Comparison of ENCODE assay signal across 8 mouse cellular contexts in genomic region chr9:108094184-108094941, GRCm38 (mm10). TPM values are rescaled to one million over a fixed set of nuclear protein-coding genes. Genes with fewer than 3 reads are reported as not detected.
DNase-seq lines count a peak whose midpoint lies in the region; ATAC-seq and TF ChIP-seq lines count a peak whose summit lies in the region.

Gene Apeh (minus strand): TSS chr9:108094606.

- H3K9me3 ChIP-seq in embryonic facial prominence, embryonic 13.5 days: no peaks in the 10 kb centered on the region
- H3K9me3 ChIP-seq in limb, embryonic 12.5 days: no peaks in the 10 kb centered on the region
- H3K9me3 ChIP-seq in midbrain, embryonic 15.5 days: no peaks in the 10 kb centered on the region

- H3K36me3 ChIP-seq in embryonic facial prominence, embryonic 13.5 days: peaks cover 35% of the 10 kb centered on the region
- H3K36me3 ChIP-seq in kidney, adult 2 months (ENCODE audit: control insufficient read depth, insufficient read depth, low read length): peaks cover under 1% of the 10 kb centered on the region
- peaks cover 36% of the 10 kb centered on the region for H3K36me3 ChIP-seq in limb, embryonic 12.5 days
- peaks cover 19% of the 10 kb centered on the region; the same call in 1 of the 2 replicates for H3K36me3 ChIP-seq in midbrain, embryonic 15.5 days (replicated peaks)
- H3K36me3 ChIP-seq in spleen, adult 2 months (ENCODE audit: control insufficient read depth, insufficient read depth, low read length): peaks cover 31% of the 10 kb centered on the region

- TF ChIP-seq POLR2A in kidney, adult 2 months (IDR thresholded peaks at IDR 0.05; ENCODE audit: low read depth, low read length): no peak
- peak; percentile 56 for TF ChIP-seq POLR2A in spleen, adult 2 months (IDR thresholded peaks at IDR 0.05; ENCODE audit: low read depth, low read length)

- peaks cover 19% of the 10 kb centered on the region for H3K4me1 ChIP-seq in embryonic facial prominence, embryonic 13.5 days
- H3K4me1 ChIP-seq in kidney, adult 2 months (ENCODE audit: control insufficient read depth, insufficient read depth, low read length): peaks cover 15% of the 10 kb centered on the region
- H3K4me1 ChIP-seq in limb, embryonic 12.5 days (replicated peaks): peaks cover 16% of the 10 kb centered on the region
- H3K4me1 ChIP-seq in midbrain, embryonic 15.5 days: peaks cover 20% of the 10 kb centered on the region
- H3K4me1 ChIP-seq in spleen, adult 2 months (ENCODE audit: control insufficient read depth, insufficient read depth, insufficient read length): peaks cover 3% of the 10 kb centered on the region; the same call in 1 of the 2 replicates

- H3K9ac ChIP-seq in embryonic facial prominence, embryonic 13.5 days: peak within 1 kb of the TSS; percentile 77
- peak within 1 kb of the TSS; percentile 75 for H3K9ac ChIP-seq in limb, embryonic 12.5 days (replicated peaks)
- peak within 1 kb of the TSS; percentile 75 for H3K9ac ChIP-seq in midbrain, embryonic 15.5 days

- H3K4me3 ChIP-seq in embryonic facial prominence, embryonic 13.5 days: peak within 1 kb of the TSS; percentile 65
- H3K4me3 ChIP-seq in kidney, adult 2 months (ENCODE audit: insufficient read depth, low read depth, low read length): peak within 1 kb of the TSS; percentile 83
- H3K4me3 ChIP-seq in limb, embryonic 12.5 days (replicated peaks): peak within 1 kb of the TSS; percentile 77
- peak within 1 kb of the TSS; percentile 61 for H3K4me3 ChIP-seq in midbrain, embryonic 15.5 days
- peak within 1 kb of the TSS; percentile 90 for H3K4me3 ChIP-seq in spleen, adult 2 months (ENCODE audit: extremely low read depth, insufficient read depth, insufficient read length)

- ATAC-seq in embryonic facial prominence, embryonic 13.5 days (ENCODE audit: insufficient number of reproducible peaks, insufficient read depth, low FRiP score, low TSS enrichment, low read depth): peak; percentile 83
- peak; percentile 87 for ATAC-seq in limb, embryonic 12.5 days (ENCODE audit: insufficient number of reproducible peaks, insufficient read depth, low FRiP score, low TSS enrichment, low read depth)
- peak; percentile 91 for ATAC-seq in midbrain, embryonic 15.5 days (replicated peaks)

- H3K4me2 ChIP-seq in embryonic facial prominence, embryonic 13.5 days: peak within 1 kb of the TSS; percentile 96
- peak within 1 kb of the TSS; percentile 83 for H3K4me2 ChIP-seq in limb, embryonic 12.5 days
- H3K4me2 ChIP-seq in midbrain, embryonic 15.5 days: peak within 1 kb of the TSS; percentile 96

- TF ChIP-seq CTCF in kidney, adult 2 months (conservative IDR thresholded peaks at IDR 0.05; ENCODE audit: insufficient read depth, insufficient read length, low read depth, low read length): no peak
- no peak for TF ChIP-seq CTCF in spleen, adult 2 months (IDR thresholded peaks at IDR 0.05; ENCODE audit: extremely low read depth, insufficient read depth, insufficient read length, insufficient replicate concordance)

- no peaks in the 10 kb centered on the region for H3K27me3 ChIP-seq in embryonic facial prominence, embryonic 13.5 days
- H3K27me3 ChIP-seq in kidney, adult 2 months (replicated peaks; ENCODE audit: control insufficient read depth, insufficient read depth, low read length): no peaks in the 10 kb centered on the region
- no peaks in the 10 kb centered on the region for H3K27me3 ChIP-seq in limb, embryonic 12.5 days
- H3K27me3 ChIP-seq in midbrain, embryonic 15.5 days (replicated peaks): no peaks in the 10 kb centered on the region
- no peaks in the 10 kb centered on the region for H3K27me3 ChIP-seq in spleen, adult 2 months (ENCODE audit: control insufficient read depth, insufficient read depth, low read length)

- peak; percentile 97 for DNase-seq in 3134 (ENCODE audit: extremely low read depth, insufficient read length, low spot score)
- DNase-seq in adrenal gland, postnatal 36 days: peak; percentile 97 to 98
- peak; percentile 96 for DNase-seq in heart, adult 18-20 months
- DNase-seq in kidney, adult 2 months: peak; percentile 98
- peak; percentile 87 to 98 for DNase-seq in spleen, adult 2 months (ENCODE audit: low read depth in 1 of 2, low spot score in 2 of 2)

- H3K27ac ChIP-seq in embryonic facial prominence, embryonic 13.5 days: peak within 1 kb of the TSS; percentile 84
- peak within 1 kb of the TSS; percentile 74 for H3K27ac ChIP-seq in kidney, adult 2 months (ENCODE audit: insufficient read depth, low read depth, low read length)
- peak within 1 kb of the TSS; percentile 84 for H3K27ac ChIP-seq in limb, embryonic 12.5 days
- peak within 1 kb of the TSS; percentile 78 for H3K27ac ChIP-seq in midbrain, embryonic 15.5 days
- H3K27ac ChIP-seq in spleen, adult 2 months (ENCODE audit: insufficient read depth, low read length): peak within 1 kb of the TSS; percentile 70

- under 1% methylated on average over 51 of the region's 52 CpGs for WGBS in embryonic facial prominence, embryonic 13.5 days
- under 1% methylated on average over 52 of the region's 52 CpGs for WGBS in kidney, adult 2 months
- under 1% methylated on average over 52 of the region's 52 CpGs for WGBS in limb, embryonic 12.5 days
- WGBS in midbrain, embryonic 15.5 days: under 1% methylated on average over 51 of the region's 52 CpGs
- under 1% methylated on average over 52 of the region's 52 CpGs for WGBS in spleen, adult 2 months

RNA-seq across cellular contexts. Expression of gene Apeh, which starts in this region (rescaled TPM):
- 10 to 100 TPM; 72.7 to 88.0 TPM for total RNA-seq in adrenal gland, postnatal 36 days (2021)
- polyA plus RNA-seq in embryonic facial prominence, embryonic 13.5 days (2015; fragmentation: Nextera tagmentation; extraction: Ambion mirVana): 40.8 and 45.6 TPM in 2 replicates
- total RNA-seq in heart, adult 18-20 months (2021): 10 to 100 TPM; 37.4 to 48.3 TPM
- 299 and 327 TPM in 2 replicates for polyA plus RNA-seq in kidney, adult 2 months (2012; rRNA removed)
- 56.9 and 57.9 TPM in 2 replicates for polyA plus RNA-seq in limb, embryonic 12.5 days (2016; fragmentation: Nextera tagmentation; extraction: Ambion mirVana)
- 54.7 and 61.3 TPM in 2 replicates for polyA plus RNA-seq in midbrain, embryonic 15.5 days (2015; fragmentation: Nextera tagmentation; extraction: Ambion mirVana)
- polyA plus RNA-seq in spleen, adult 2 months (2012; rRNA removed): 136 and 157 TPM in 2 replicates

Comparison
In these comparisons a context has a peak if more than half of its experiments do, and no peak if none do; other contexts are left out.
1. Peak in every context shown above with its lines: DNase-seq, ATAC-seq, H3K4me3 ChIP-seq and H3K27ac ChIP-seq.